Mouse (Mus musculus) ES-E14 (cell line): Measurements from ENCODE around the gene Hdac11.

Source experiments
- HCFC1 ChIP-seq: IDR thresholded peaks from 2 replicates; pipeline ENCODE4 v1.6.1; 2012; ENCODE audit warnings: low read length, inconsistent platforms, borderline replicate concordance; ENCODE audit not compliant: insufficient read depth
- MAFK ChIP-seq: IDR thresholded peaks from 2 replicates; pipeline ENCODE4 v1.6.1; 2014; ENCODE audit warnings: mild to moderate bottlenecking, low read depth, low read length, inconsistent platforms; ENCODE audit not compliant: insufficient read depth

DNA sequence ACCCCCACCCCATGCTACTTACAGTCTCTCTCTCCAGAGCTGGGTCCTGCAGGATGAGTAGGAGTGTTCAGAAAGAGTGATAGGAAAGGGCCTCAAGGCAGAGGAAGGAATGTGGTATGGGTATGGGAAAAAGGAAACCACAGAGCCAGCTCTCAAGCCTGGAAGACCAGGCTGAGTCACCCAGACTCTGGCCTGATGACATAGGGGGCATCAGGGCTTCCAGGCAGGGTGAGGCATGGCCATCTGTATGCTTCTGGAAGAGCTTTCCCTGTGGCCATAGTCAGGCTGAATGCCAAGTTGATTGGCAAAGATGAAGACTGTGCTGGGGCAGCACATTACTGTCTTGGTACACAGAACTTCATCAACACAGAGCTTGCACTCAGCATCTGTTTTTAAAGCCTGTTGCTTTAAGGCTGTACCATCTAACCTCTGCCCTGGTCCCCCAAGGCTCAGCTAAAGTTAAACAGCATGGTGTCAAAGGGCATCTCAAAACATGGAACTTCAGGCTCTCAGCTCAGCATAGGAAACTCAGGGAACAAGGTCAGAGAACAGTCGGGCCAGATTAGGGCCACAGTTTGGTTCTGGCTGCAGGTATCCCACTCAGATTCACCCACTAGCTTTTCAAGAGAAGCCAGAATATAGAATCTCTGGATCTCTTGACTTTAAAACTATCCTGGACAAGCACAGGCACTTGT is 36.5 kb downstream of the Hdac11 start:
- TF ChIP-seq HCFC1 (no peak), MAFK (no peak)
